Mouse (Mus musculus): ENCODE data around the gene Samd10. TPM values are rescaled to one million over a fixed set of nuclear protein-coding genes. Genes with fewer than 3 reads are reported as not detected.

The Samd10 gene
- polyA plus RNA-seq (2014; fragmentation: Nextera tagmentation; extraction: Ambion mirVana) = 23.2 and 27.8 TPM in 2 replicates

- ATAC-seq (ENCODE audit: insufficient read depth) (peak; percentile 36), DNase-seq (peak; percentile 75)
- peaks cover 12% of the 10 kb centered on the region for H3K27me3 ChIP-seq (ENCODE audit: insufficient read depth, low read length)
- peak within 1 kb of the TSS; percentile 60 for H3K4me3 ChIP-seq (ENCODE audit: low read depth, low read length)
- H3K4me1 ChIP-seq (ENCODE audit: insufficient read depth) = peaks cover 5% of the 10 kb centered on the region; the same call in 1 of the 2 replicates
- H3K9me3 ChIP-seq (ENCODE audit: low read depth, low read length) = no peaks in the 10 kb centered on the region
- 2% methylated on average over 71 of the region's 71 CpGs for WGBS
- H3K27ac ChIP-seq (ENCODE audit: low read depth) = peak within 1 kb of the TSS; percentile 83
- H3K4me2 ChIP-seq = peak within 1 kb of the TSS; percentile 89
- H3K9ac ChIP-seq = peak within 1 kb of the TSS; percentile 71
- H3K36me3 ChIP-seq (ENCODE audit: insufficient read depth) = 0 out of 2 replicates have a peak, but pooled peaks cover 7% of the 10 kb centered on the region
- peak; percentile 9; the same call in 1 of the 2 replicates for TF ChIP-seq CTCF (IDR thresholded peaks at IDR 0.05; ENCODE audit: low read depth)
These were observed at the start of gene Samd10 for GRCm38 (mm10) chr2:181598454-181599351. Samd10 (minus strand) TSS chr2:181599212.

GRCm38 (mm10) chr2:181646626-181647472 is 47.8 kb upstream of the Samd10 start:
- ATAC-seq (ENCODE audit: insufficient read depth) (no peak), DNase-seq (no peak)
- no peak overlapping the region for H3K4me3 ChIP-seq (ENCODE audit: low read depth, low read length)
- no peak overlapping the region for H3K4me2 ChIP-seq
- no peaks in the 10 kb centered on the region for H3K9me3 ChIP-seq (ENCODE audit: low read depth, low read length)
- H3K36me3 ChIP-seq (ENCODE audit: insufficient read depth) = peaks cover 90% of the 10 kb centered on the region
- no peaks in the 10 kb centered on the region for H3K27me3 ChIP-seq (ENCODE audit: insufficient read depth, low read length)
- 91% methylated on average over 6 of the region's 6 CpGs for WGBS
- H3K4me1 ChIP-seq (ENCODE audit: insufficient read depth) = no peaks in the 10 kb centered on the region
- H3K9ac ChIP-seq = no peak overlapping the region
- TF ChIP-seq CTCF (IDR thresholded peaks at IDR 0.05; ENCODE audit: low read depth) = no peak
- H3K27ac ChIP-seq (ENCODE audit: low read depth) = no peak overlapping the region

GRCm38 (mm10) chr2:181645666-181646065 is 46.7 kb upstream of the Samd10 start:
- H3K27ac ChIP-seq (ENCODE audit: low read depth) = no peak overlapping the region
- DNase-seq = no peak

GRCm38 (mm10) chr2:181644361-181644760 is 45.3 kb upstream of the Samd10 start:
- Histone ChIP-seq H3K36me3 (ENCODE audit: insufficient read depth) (peaks cover 94% of the 10 kb centered on the region), H3K9ac (no peak overlapping the region), H3K27ac (ENCODE audit: low read depth) (no peak overlapping the region), H3K9me3 (ENCODE audit: low read depth, low read length) (no peaks in the 10 kb centered on the region), H3K27me3 (ENCODE audit: insufficient read depth, low read length) (no peaks in the 10 kb centered on the region), H3K4me1 (ENCODE audit: insufficient read depth) (no peaks in the 10 kb centered on the region), H3K4me3 (ENCODE audit: low read depth, low read length) (no peak overlapping the region), H3K4me2 (no peak overlapping the region)
- ATAC-seq (ENCODE audit: insufficient read depth) (no peak), DNase-seq (peak; percentile 76)
- 88% methylated on average over 2 of the region's 2 CpGs for WGBS
- peak; percentile 73 for TF ChIP-seq CTCF (IDR thresholded peaks at IDR 0.05; ENCODE audit: low read depth)

More at GRCm38 (mm10) chr2:181645666-181646065, 46.7 kb upstream of the Samd10 start:
- ATAC-seq (ENCODE audit: insufficient read depth) = no peak
- peaks cover 94% of the 10 kb centered on the region for H3K36me3 ChIP-seq (ENCODE audit: insufficient read depth)
- no peaks in the 10 kb centered on the region for H3K4me1 ChIP-seq (ENCODE audit: insufficient read depth)
- no peaks in the 10 kb centered on the region for H3K9me3 ChIP-seq (ENCODE audit: low read depth, low read length)
- WGBS = 87% methylated on average over 3 of the region's 3 CpGs
- H3K9ac ChIP-seq = no peak overlapping the region
- no peak for TF ChIP-seq CTCF (IDR thresholded peaks at IDR 0.05; ENCODE audit: low read depth)
- no peaks in the 10 kb centered on the region for H3K27me3 ChIP-seq (ENCODE audit: insufficient read depth, low read length)
- no peak overlapping the region for H3K4me2 ChIP-seq
- H3K4me3 ChIP-seq (ENCODE audit: low read depth, low read length) = no peak overlapping the region

GRCm38 (mm10) chr2:181635865-181636264 is 36.9 kb upstream of the Samd10 start:
- no peak for ATAC-seq (ENCODE audit: insufficient read depth)
- Histone ChIP-seq H3K27ac (ENCODE audit: low read depth) (no peak overlapping the region), H3K36me3 (ENCODE audit: insufficient read depth) (peaks cover 83% of the 10 kb centered on the region), H3K4me3 (ENCODE audit: low read depth, low read length) (no peak overlapping the region), H3K4me2 (no peak overlapping the region), H3K4me1 (ENCODE audit: insufficient read depth) (no peaks in the 10 kb centered on the region), H3K9me3 (ENCODE audit: low read depth, low read length) (no peaks in the 10 kb centered on the region), H3K27me3 (ENCODE audit: insufficient read depth, low read length) (no peaks in the 10 kb centered on the region), H3K9ac (no peak overlapping the region)
- TF ChIP-seq CTCF (IDR thresholded peaks at IDR 0.05; ENCODE audit: low read depth) = no peak
- 83% methylated on average over 3 of the region's 3 CpGs for WGBS
- DNase-seq = no peak

- no peak overlapping the region for H3K4me2 ChIP-seq
- H3K27ac ChIP-seq (ENCODE audit: low read depth) = no peak overlapping the region
- DNase-seq (no peak), ATAC-seq (ENCODE audit: insufficient read depth) (no peak)
- no peaks in the 10 kb centered on the region for H3K9me3 ChIP-seq (ENCODE audit: low read depth, low read length)
- peaks cover 67% of the 10 kb centered on the region for H3K36me3 ChIP-seq (ENCODE audit: insufficient read depth)
- no peak for TF ChIP-seq CTCF (IDR thresholded peaks at IDR 0.05; ENCODE audit: low read depth)
- H3K9ac ChIP-seq = no peak overlapping the region
- no peak overlapping the region for H3K4me3 ChIP-seq (ENCODE audit: low read depth, low read length)
- H3K4me1 ChIP-seq (ENCODE audit: insufficient read depth) = no peaks in the 10 kb centered on the region
- 93% methylated on average over 6 of the region's 6 CpGs for WGBS
- no peaks in the 10 kb centered on the region for H3K27me3 ChIP-seq (ENCODE audit: insufficient read depth, low read length)
These were observed 33.6 kb upstream of the Samd10 start for GRCm38 (mm10) chr2:181632624-181633023.

- peaks cover 48% of the 10 kb centered on the region for H3K36me3 ChIP-seq (ENCODE audit: insufficient read depth)
- TF ChIP-seq CTCF (IDR thresholded peaks at IDR 0.05; ENCODE audit: low read depth) = no peak
- no peak overlapping the region for H3K4me3 ChIP-seq (ENCODE audit: low read depth, low read length)
- H3K4me1 ChIP-seq (ENCODE audit: insufficient read depth) = no peaks in the 10 kb centered on the region
- H3K27ac ChIP-seq (ENCODE audit: low read depth) = no peak overlapping the region
- H3K9ac ChIP-seq = no peak overlapping the region
- DNase-seq = no peak
- H3K4me2 ChIP-seq = no peak overlapping the region
- H3K9me3 ChIP-seq (ENCODE audit: low read depth, low read length) = no peaks in the 10 kb centered on the region
- ATAC-seq (ENCODE audit: insufficient read depth) = no peak
- H3K27me3 ChIP-seq (ENCODE audit: insufficient read depth, low read length) = no peaks in the 10 kb centered on the region
These were observed 29.5 kb upstream of the Samd10 start for GRCm38 (mm10) chr2:181628471-181628870.

Data from lung, embryonic 14.5 days (tissue).